ENCODE assay signal across 8 mouse cellular contexts in the genomic region with DNA sequence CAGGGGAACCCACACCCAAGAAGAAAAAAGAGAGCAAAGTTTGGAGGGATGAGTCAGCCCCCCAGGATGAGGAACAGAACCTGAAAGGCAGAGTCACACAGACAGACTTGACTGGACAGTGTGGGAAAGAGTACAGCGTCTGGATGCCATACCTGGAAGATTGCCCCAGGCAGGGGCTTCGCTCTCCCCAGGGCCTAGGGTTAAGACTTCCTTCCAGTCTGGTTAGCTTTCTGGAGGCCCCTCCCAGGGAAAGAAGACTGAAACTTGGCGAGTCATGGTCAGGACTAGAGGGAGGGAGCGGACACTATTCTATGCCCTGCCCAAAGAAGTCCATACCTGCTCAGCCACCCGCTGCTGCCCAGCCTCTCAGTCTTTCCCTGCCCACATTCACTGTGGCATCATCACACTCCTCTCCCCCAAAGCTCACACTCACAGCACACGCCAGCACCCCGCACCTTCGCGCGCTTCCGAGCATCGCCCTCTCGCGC. TPM values are rescaled to one million over a fixed set of nuclear protein-coding genes. Genes with fewer than 3 reads are reported as not detected.
DNase-seq lines count a peak whose midpoint lies in the region; ATAC-seq and TF ChIP-seq lines count a peak whose summit lies in the region.

No protein-coding gene starts in this region.

- peak overlapping the region; percentile 64 for H3K9ac ChIP-seq in kidney, embryonic 15.5 days
- peak overlapping the region; percentile 71 for H3K9ac ChIP-seq in embryonic facial prominence, embryonic 14.5 days (ENCODE audit: low read depth, low read length)
- H3K9ac ChIP-seq in intestine, embryonic 15.5 days = peak overlapping the region; percentile 55

- peaks cover 22% of the 10 kb centered on the region for H3K4me1 ChIP-seq in kidney, embryonic 15.5 days
- H3K4me1 ChIP-seq in embryonic facial prominence, embryonic 14.5 days (ENCODE audit: control insufficient read depth, insufficient read depth, low read length) = peaks cover 10% of the 10 kb centered on the region; the same call in 1 of the 2 replicates
- H3K4me1 ChIP-seq in intestine, embryonic 15.5 days (replicated peaks) = peaks cover 15% of the 10 kb centered on the region

- H3K36me3 ChIP-seq in kidney, embryonic 15.5 days = no peaks in the 10 kb centered on the region
- H3K36me3 ChIP-seq in embryonic facial prominence, embryonic 14.5 days (ENCODE audit: control insufficient read depth, insufficient read depth, low read length) = no peaks in the 10 kb centered on the region
- no peaks in the 10 kb centered on the region for H3K36me3 ChIP-seq in intestine, embryonic 15.5 days
- H3K36me3 ChIP-seq in myocyte (ENCODE audit: control insufficient read depth, insufficient read depth) = no peaks in the 10 kb centered on the region

- no peaks in the 10 kb centered on the region for H3K9me3 ChIP-seq in kidney, embryonic 15.5 days (replicated peaks)
- H3K9me3 ChIP-seq in embryonic facial prominence, embryonic 14.5 days (ENCODE audit: control insufficient read depth, low read length) = no peaks in the 10 kb centered on the region
- no peaks in the 10 kb centered on the region for H3K9me3 ChIP-seq in intestine, embryonic 15.5 days

- TF ChIP-seq POLR2A in myocyte (IDR thresholded peaks at IDR 0.05; ENCODE audit: insufficient read length, low read depth) = no peak

- WGBS in kidney, embryonic 15.5 days = 11% methylated on average over 14 of the region's 14 CpGs
- WGBS in embryonic facial prominence, embryonic 14.5 days = 8% methylated on average over 12 of the region's 14 CpGs
- WGBS in intestine, embryonic 15.5 days = 15% methylated on average over 14 of the region's 14 CpGs

- H3K4me3 ChIP-seq in kidney, embryonic 15.5 days (replicated peaks) = peak overlapping the region; percentile 74
- H3K4me3 ChIP-seq in embryonic facial prominence, embryonic 14.5 days (ENCODE audit: low read depth, low read length) = peak overlapping the region; percentile 65
- peak overlapping the region; percentile 61 for H3K4me3 ChIP-seq in intestine, embryonic 15.5 days (replicated peaks)
- peak overlapping the region; percentile 37 for H3K4me3 ChIP-seq in myocyte

- H3K4me2 ChIP-seq in kidney, embryonic 15.5 days = peak overlapping the region; percentile 95
- peak overlapping the region; percentile 98 for H3K4me2 ChIP-seq in embryonic facial prominence, embryonic 14.5 days (ENCODE audit: low read depth, low read length)
- peak overlapping the region; percentile 97 for H3K4me2 ChIP-seq in intestine, embryonic 15.5 days (replicated peaks)
- H3K4me2 ChIP-seq in myocyte (ENCODE audit: low read depth) = peak overlapping the region; percentile 99

- no peaks in the 10 kb centered on the region for H3K79me2 ChIP-seq in myocyte (ENCODE audit: control insufficient read depth, insufficient read depth)

- H3K27ac ChIP-seq in kidney, embryonic 15.5 days = no peak overlapping the region
- no peak overlapping the region for H3K27ac ChIP-seq in embryonic facial prominence, embryonic 14.5 days (replicated peaks; ENCODE audit: low read depth, low read length)
- no peak overlapping the region for H3K27ac ChIP-seq in intestine, embryonic 15.5 days

- no peak for DNase-seq in kidney, postnatal 10 days
- no peak for DNase-seq in embryonic facial prominence, embryonic 14.5 days (ENCODE audit: low spot score)
- no peak for DNase-seq in adipocyte (ENCODE audit: low spot score)
- DNase-seq in layer of hippocampus, adult 11-12 months (ENCODE audit: low spot score) = no peak
- DNase-seq in spleen, postnatal 10 days (ENCODE audit: low spot score in 2 of 2) = no peak

- peak; percentile 33 for ATAC-seq in kidney, embryonic 15.5 days (replicated peaks; ENCODE audit: low FRiP score)
- ATAC-seq in embryonic facial prominence, embryonic 14.5 days (ENCODE audit: low read depth) = 0 out of 2 replicates have a peak, but pooled peaks have one; percentile 4
- peak; percentile 29; the same call in 1 of the 2 replicates for ATAC-seq in intestine, embryonic 15.5 days

- peaks cover 41% of the 10 kb centered on the region; the same call in 1 of the 2 replicates for H3K27me3 ChIP-seq in kidney, embryonic 15.5 days
- 0 out of 2 replicates have a peak, but pooled peaks cover 18% of the 10 kb centered on the region for H3K27me3 ChIP-seq in embryonic facial prominence, embryonic 14.5 days (replicated peaks; ENCODE audit: control insufficient read depth, insufficient read depth, low read length)
- H3K27me3 ChIP-seq in intestine, embryonic 15.5 days (replicated peaks) = peaks cover 21% of the 10 kb centered on the region; the same call in 1 of the 2 replicates
- no peaks in the 10 kb centered on the region for H3K27me3 ChIP-seq in myocyte (ENCODE audit: control insufficient read depth, insufficient read depth, insufficient read length)

- H3ac ChIP-seq in myocyte (ENCODE audit: control insufficient read depth, insufficient read length) = peak overlapping the region; percentile 53

TF ChIP-seq in myocyte, 11 proteins besides CTCF, POLR2A, EP300 and RAD21:
- TF ChIP-seq POLR2AphosphoS2 (IDR thresholded peaks at IDR 0.05; ENCODE audit: insufficient read length, low read depth) = no peak

RNA-seq across cellular contexts. Expression of gene Cadm4, which starts 0.8 kb away (rescaled TPM):
- polyA plus RNA-seq in kidney, embryonic 15.5 days (2015; fragmentation: Nextera tagmentation; extraction: Ambion mirVana) = 6.8 and 7.3 TPM in 2 replicates
- polyA plus RNA-seq in embryonic facial prominence, embryonic 14.5 days (2014; fragmentation: Nextera tagmentation; extraction: Ambion mirVana) = 2.6 and 2.8 TPM in 2 replicates
- polyA plus RNA-seq in intestine, embryonic 15.5 days (2015; fragmentation: Nextera tagmentation; extraction: Ambion mirVana) = 2.8 and 3.3 TPM in 2 replicates
- 54.4 TPM for polyA plus RNA-seq in myocyte (2012; fragmentation: generic; extraction: Trizol)

RNA-seq across cellular contexts. Expression of gene Plaur, which starts 18.7 kb away (rescaled TPM):
- polyA plus RNA-seq in kidney, embryonic 15.5 days (2015; fragmentation: Nextera tagmentation; extraction: Ambion mirVana) = 14.4 and 15.3 TPM in 2 replicates
- 8.0 and 12.2 TPM in 2 replicates for polyA plus RNA-seq in embryonic facial prominence, embryonic 14.5 days (2014; fragmentation: Nextera tagmentation; extraction: Ambion mirVana)
- polyA plus RNA-seq in intestine, embryonic 15.5 days (2015; fragmentation: Nextera tagmentation; extraction: Ambion mirVana) = 8.7 and 10.5 TPM in 2 replicates
- polyA plus RNA-seq in myocyte (2012; fragmentation: generic; extraction: Trizol) = 32.5 TPM

RNA-seq across cellular contexts. Expression of gene Zfp428, which starts 25.8 kb away (rescaled TPM):
- 61.6 and 66.6 TPM in 2 replicates for polyA plus RNA-seq in kidney, embryonic 15.5 days (2015; fragmentation: Nextera tagmentation; extraction: Ambion mirVana)
- polyA plus RNA-seq in embryonic facial prominence, embryonic 14.5 days (2014; fragmentation: Nextera tagmentation; extraction: Ambion mirVana) = 31.3 and 36.6 TPM in 2 replicates
- 32.0 and 36.6 TPM in 2 replicates for polyA plus RNA-seq in intestine, embryonic 15.5 days (2015; fragmentation: Nextera tagmentation; extraction: Ambion mirVana)
- polyA plus RNA-seq in myocyte (2012; fragmentation: generic; extraction: Trizol) = 30.0 TPM

RNA-seq across cellular contexts. Expression of gene Irgc1, which starts 28.9 kb away (rescaled TPM):
- not detected in 2 replicates for polyA plus RNA-seq in kidney, embryonic 15.5 days (2015; fragmentation: Nextera tagmentation; extraction: Ambion mirVana)
- 0.16 and 0.36 TPM in 2 replicates for polyA plus RNA-seq in embryonic facial prominence, embryonic 14.5 days (2014; fragmentation: Nextera tagmentation; extraction: Ambion mirVana)
- polyA plus RNA-seq in intestine, embryonic 15.5 days (2015; fragmentation: Nextera tagmentation; extraction: Ambion mirVana) = not detected in 2 replicates
- 0.32 TPM for polyA plus RNA-seq in myocyte (2012; fragmentation: generic; extraction: Trizol)

RNA-seq across cellular contexts. Expression of gene AC161166.1, which starts 31.2 kb away (rescaled TPM):
- 0.48 and 0.68 TPM in 2 replicates for polyA plus RNA-seq in kidney, embryonic 15.5 days (2015; fragmentation: Nextera tagmentation; extraction: Ambion mirVana)
- polyA plus RNA-seq in embryonic facial prominence, embryonic 14.5 days (2014; fragmentation: Nextera tagmentation; extraction: Ambion mirVana) = 0.19 and 0.22 TPM in 2 replicates
- polyA plus RNA-seq in intestine, embryonic 15.5 days (2015; fragmentation: Nextera tagmentation; extraction: Ambion mirVana) = 0.14 and 0.24 TPM in 2 replicates
- polyA plus RNA-seq in myocyte (2012; fragmentation: generic; extraction: Trizol) = 0.10 TPM
